Mouse (Mus musculus) hindbrain, embryonic 10.5 days (tissue): ENCODE data around the gene Olfr645. TPM values are rescaled to one million over a fixed set of nuclear protein-coding genes. Genes with fewer than 3 reads are reported as not detected.

Source experiments
- DNase-seq: peaks from one replicate; pipeline ENCODE4 v3.0.0-alpha.2; 2017; ENCODE audit warnings: low spot score
- H3K27ac ChIP-seq: fragments of 300-500 bp; sonication (generic); 2 replicates; pipeline ENCODE4 v1.5.1; 2016; ENCODE audit warnings: mild to moderate bottlenecking, moderate library complexity
- H3K27me3 ChIP-seq: fragments of 300-500 bp; sonication (generic); 2 replicates; pipeline ENCODE4 v1.6.1; 2016; ENCODE audit warnings: mild to moderate bottlenecking; ENCODE audit not compliant: poor library complexity, insufficient read depth, severe bottlenecking
- H3K36me3 ChIP-seq: fragments of 300-500 bp; sonication (generic); 2 replicates; pipeline ENCODE4 v1.6.1; 2016; ENCODE audit warnings: mild to moderate bottlenecking, moderate library complexity
- H3K4me1 ChIP-seq: fragments of 300-500 bp; sonication (generic); replicated peaks from 2 replicates; pipeline ENCODE4 v1.6.1; 2016; ENCODE audit warnings: mild to moderate bottlenecking
- H3K4me3 ChIP-seq: fragments of 300-500 bp; sonication (generic); 2 replicates; pipeline ENCODE4 v1.5.1; 2016; ENCODE audit warnings: mild to moderate bottlenecking, moderate library complexity
- H3K9me3 ChIP-seq: fragments of 300-500 bp; sonication (generic); 2 replicates; pipeline ENCODE4 v1.6.1; 2016; ENCODE audit warnings: mild to moderate bottlenecking, moderate library complexity
- WGBS: fragments of 180-500 bp; shearing (Covaris S2); methylation state at CpG from one replicate; pipeline ENCODE4 v1.1.7; 2016; 5-methylcytosine and 5-hydroxymethylcytosine counted together
- polyA plus RNA-seq: library from polyadenylated mRNA; unstranded; fragments of >200 nt; fragmentation: Nextera tagmentation; extraction: Ambion mirVana; gene quantifications from 2 replicates; pipeline ENCODE4 v1.2.1, GENCODE M21; 2016

The Olfr645 gene
- polyA plus RNA-seq: not detected in 2 replicates

DNA sequence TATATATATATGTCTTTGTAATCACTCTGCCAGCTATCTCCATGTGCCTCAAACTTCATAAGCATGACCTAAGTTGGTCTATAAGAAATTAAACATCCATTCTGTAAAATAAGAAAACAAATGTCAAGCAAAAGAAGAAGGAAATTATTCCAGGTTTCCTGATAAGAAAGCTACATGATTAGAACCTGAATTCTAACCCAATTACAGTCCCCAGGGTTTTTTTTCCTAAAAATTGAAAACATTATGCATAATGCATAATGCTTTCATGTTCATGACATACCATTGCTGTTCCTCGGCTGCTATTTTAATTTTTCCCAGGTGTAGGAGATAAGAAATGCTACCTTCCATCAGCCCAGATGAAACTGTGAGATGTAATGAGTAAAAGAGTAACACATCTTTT is at the start of gene Olfr645:
TSS of gene Olfr645 (minus strand) at position 101 of the 400 bp plus-strand sequence.
- H3K27me3 ChIP-seq: no peaks in the 10 kb centered on the region
- WGBS: 79% methylated on average over 1 of the region's 1 CpGs
- no peaks in the 10 kb centered on the region for H3K9me3 ChIP-seq
- H3K27ac ChIP-seq: no peak within 1 kb of the TSS
- H3K4me1 ChIP-seq: no peaks in the 10 kb centered on the region
- H3K36me3 ChIP-seq: no peaks in the 10 kb centered on the region
- DNase-seq: no peak
- H3K4me3 ChIP-seq: no peak within 1 kb of the TSS

DNA sequence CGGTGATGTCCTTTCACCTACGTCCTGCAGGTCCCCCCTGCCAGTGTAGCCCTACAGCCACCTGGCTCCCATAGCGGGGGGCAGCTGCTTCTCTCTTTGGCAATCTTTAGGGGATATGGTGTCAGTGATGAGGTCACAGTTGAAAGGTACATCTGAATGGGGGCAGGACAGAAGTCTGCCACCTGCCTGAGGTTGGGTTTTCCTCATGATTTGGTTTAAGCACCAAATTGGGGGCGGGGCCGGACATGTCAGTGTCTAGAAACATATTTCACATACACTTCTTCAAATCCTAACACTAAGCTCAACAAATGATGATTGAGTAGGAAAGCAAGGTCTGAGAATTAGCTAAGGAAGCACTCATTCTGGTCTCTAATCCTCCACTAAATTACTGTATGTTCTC is 44.5 kb upstream of the Olfr645 start, which contains the start of gene Ubqln5:
TSS of gene Ubqln5 (minus strand) at position 101 of the 400 bp plus-strand sequence.
- no peaks in the 10 kb centered on the region for H3K36me3 ChIP-seq
- H3K9me3 ChIP-seq: 0 out of 2 replicates have a peak, but pooled peaks cover 8% of the 10 kb centered on the region
- no peaks in the 10 kb centered on the region for H3K4me1 ChIP-seq
- no peak within 1 kb of the TSS for H3K27ac ChIP-seq
- no peak within 1 kb of the TSS for H3K4me3 ChIP-seq
- 91% methylated on average over 5 of the region's 5 CpGs for whole genome bisulfite sequencing
- H3K27me3 ChIP-seq: no peaks in the 10 kb centered on the region
- DNase-seq: no peak

DNA sequence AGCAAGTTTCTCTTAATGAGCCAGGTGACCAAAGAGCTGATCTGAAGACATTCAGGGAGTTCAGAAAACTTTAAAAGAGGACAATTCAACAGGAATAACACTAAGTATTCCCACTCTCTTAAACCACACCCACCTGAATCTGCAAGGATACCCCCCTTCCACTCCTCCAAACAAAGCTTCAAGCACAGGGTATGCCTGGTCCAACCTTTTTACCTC is 19.4 kb upstream of the Olfr645 start, which contains the start of gene Olfr646:
TSS of gene Olfr646 (plus strand) at position 117 of the 216 bp plus-strand sequence.
- Histone ChIP-seq H3K27me3 (no peaks in the 10 kb centered on the region), H3K4me3 (no peak within 1 kb of the TSS), H3K9me3 (no peaks in the 10 kb centered on the region), H3K4me1 (no peaks in the 10 kb centered on the region), H3K36me3 (no peaks in the 10 kb centered on the region), H3K27ac (no peak within 1 kb of the TSS)
- no peak for DNase-seq

DNA sequence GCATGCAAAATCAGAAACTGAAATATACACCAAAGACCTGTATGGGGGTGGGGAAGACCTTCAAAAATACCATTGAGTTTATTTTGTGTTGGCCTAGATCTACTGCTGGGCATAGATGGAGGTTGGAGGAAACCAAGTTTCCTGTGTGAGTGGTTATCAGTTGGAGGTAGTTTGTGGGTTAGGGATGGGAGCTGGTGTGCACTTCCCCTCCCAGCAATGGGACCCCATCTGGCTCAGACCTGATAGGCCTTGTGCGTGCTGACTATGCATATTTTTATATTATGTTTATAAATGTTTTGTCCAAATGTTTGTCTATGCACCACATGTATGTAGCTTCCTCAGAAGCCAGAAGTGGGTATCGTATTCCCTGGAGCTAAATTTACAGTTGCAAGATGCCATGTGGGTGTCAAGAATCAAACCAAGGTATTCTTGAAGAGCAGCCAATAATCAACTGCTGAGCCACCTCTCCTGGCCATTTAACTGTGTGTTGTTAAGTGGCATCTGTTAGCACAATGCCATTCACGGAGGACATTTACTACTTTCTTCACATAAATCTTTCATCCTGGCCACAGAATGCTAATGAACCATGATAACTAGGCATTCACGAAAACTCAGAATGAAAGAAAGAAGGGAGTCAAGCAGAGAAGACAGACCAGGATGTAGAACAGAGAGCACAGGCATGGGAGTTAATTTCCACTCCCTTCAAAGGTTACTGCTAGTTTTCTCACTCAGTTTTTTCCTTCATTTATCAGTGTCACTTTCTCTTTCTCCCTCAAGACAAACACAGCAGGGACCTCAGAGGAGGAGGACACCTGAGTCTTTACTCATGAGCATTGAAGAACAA is 18.9 kb upstream of the Olfr645 start:
- Histone ChIP-seq H3K27me3 (no peaks in the 10 kb centered on the region), H3K9me3 (no peaks in the 10 kb centered on the region), H3K27ac (no peak overlapping the region), H3K4me3 (no peak overlapping the region), H3K4me1 (no peaks in the 10 kb centered on the region), H3K36me3 (no peaks in the 10 kb centered on the region)
- no peak for DNase-seq
- WGBS: 67% methylated on average over 4 of the region's 4 CpGs

DNA sequence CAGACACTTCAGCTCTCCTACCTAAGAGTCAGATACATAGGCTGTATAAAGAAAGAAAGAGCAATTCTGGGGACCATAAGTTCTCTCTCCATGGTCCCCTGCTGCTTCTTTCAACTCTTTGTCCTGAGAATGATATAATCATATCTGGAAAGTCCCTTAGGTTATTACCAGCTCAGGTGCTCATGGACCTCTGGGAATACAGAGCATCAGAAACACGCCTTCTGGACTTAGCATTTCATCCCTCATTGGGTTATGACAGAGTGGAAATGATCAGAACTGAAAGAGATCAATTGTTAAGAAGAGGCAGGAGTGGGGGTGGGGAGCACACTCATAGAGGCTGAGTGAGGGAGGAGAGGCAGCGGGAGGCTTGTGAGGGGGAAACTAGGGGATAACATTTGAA is 13.5 kb downstream of the Olfr645 start, which contains the start of gene Olfr644:
TSS of gene Olfr644 (minus strand) at position 101 of the 400 bp plus-strand sequence.
- WGBS: 74% methylated on average over 2 of the region's 2 CpGs
- H3K36me3 ChIP-seq: no peaks in the 10 kb centered on the region

DNA sequence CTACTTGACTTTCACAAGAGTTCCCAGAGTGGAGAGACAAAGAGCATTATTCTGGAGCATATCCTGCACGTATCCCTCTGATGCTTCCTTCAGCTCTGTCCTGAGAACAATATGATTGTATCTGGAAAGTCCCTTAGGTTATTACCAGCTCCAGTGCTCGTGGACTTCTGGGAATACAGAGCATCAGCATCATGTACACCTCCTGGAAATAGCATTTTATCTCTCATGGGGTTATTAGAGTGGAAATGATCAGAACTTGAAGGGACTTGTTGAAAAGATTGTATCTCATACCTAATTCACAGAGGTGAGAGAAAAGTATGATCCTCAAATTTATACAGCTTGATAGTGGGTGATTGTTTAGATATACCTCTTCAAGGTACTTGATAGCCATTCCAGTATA is 23.9 kb downstream of the Olfr645 start, which contains the start of gene 4930516K23Rik:
TSS of gene 4930516K23Rik (minus strand) at position 101 of the 400 bp plus-strand sequence.
- no peaks in the 10 kb centered on the region for H3K9me3 ChIP-seq
- H3K4me1 ChIP-seq: no peaks in the 10 kb centered on the region
- H3K4me3 ChIP-seq: no peak within 1 kb of the TSS
- WGBS: 58% methylated on average over 2 of the region's 2 CpGs
- H3K27me3 ChIP-seq: no peaks in the 10 kb centered on the region
- no peaks in the 10 kb centered on the region for H3K36me3 ChIP-seq
- no peak for DNase-seq
- no peak within 1 kb of the TSS for H3K27ac ChIP-seq

More for the DNA sequence above, 13.5 kb downstream of the Olfr645 start, which contains the start of gene Olfr644:
- Histone ChIP-seq H3K4me3 (no peak within 1 kb of the TSS), H3K27ac (no peak within 1 kb of the TSS), H3K9me3 (no peaks in the 10 kb centered on the region), H3K4me1 (no peaks in the 10 kb centered on the region), H3K27me3 (no peaks in the 10 kb centered on the region)
- no peak for DNase-seq

DNA sequence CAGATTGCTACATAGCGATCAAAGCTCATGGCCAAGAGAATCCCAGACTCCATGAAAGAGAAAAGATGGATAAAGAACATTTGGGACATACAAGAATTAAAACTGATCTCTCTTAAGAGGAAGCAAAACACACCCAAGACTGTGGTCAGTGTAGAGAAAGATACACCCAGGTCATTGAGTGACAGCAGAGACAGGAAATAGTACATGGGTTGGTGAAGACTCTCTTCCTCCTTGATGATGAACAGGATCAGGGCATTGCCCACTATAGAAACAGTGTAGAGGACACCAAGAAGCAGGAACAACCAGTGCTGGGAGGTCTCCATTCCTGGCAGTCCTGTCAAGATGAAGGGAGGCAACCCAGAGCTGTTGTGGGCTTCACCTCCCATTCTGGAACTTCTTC is 26.1 kb downstream of the Olfr645 start:
- Histone ChIP-seq H3K9me3 (no peaks in the 10 kb centered on the region), H3K36me3 (no peaks in the 10 kb centered on the region), H3K27me3 (no peaks in the 10 kb centered on the region), H3K27ac (no peak overlapping the region), H3K4me1 (no peaks in the 10 kb centered on the region), H3K4me3 (no peak overlapping the region)
- DNase-seq: no peak
- WGBS: 89% methylated on average over 1 of the region's 1 CpGs

DNA sequence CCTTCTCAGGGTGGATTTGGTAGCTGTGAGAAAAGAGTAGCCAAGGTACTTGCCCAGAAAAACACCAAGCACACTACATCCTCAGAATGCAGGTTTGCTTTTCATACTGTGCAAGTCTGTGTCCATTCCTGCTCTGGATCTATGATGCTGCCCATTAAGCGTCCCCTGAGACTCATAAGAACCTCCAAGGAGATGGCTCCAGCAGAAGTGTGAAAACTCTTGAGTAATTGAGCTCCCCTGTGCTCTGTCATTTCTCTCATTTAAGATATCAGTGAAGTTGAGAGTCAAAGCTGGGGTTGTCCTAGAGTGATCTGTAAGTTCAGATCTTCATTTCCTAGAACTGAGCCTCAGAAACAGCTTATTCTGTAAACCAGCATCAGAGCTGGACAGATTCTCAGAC is 32.7 kb downstream of the Olfr645 start, which contains the start of gene Olfr642:
TSS of gene Olfr642 (minus strand) at position 101 of the 400 bp plus-strand sequence.
- no peak for DNase-seq
- Histone ChIP-seq H3K9me3 (no peaks in the 10 kb centered on the region), H3K27me3 (no peaks in the 10 kb centered on the region), H3K36me3 (no peaks in the 10 kb centered on the region), H3K27ac (no peak within 1 kb of the TSS), H3K4me3 (no peak within 1 kb of the TSS), H3K4me1 (no peaks in the 10 kb centered on the region)
- 74% methylated on average over 1 of the region's 1 CpGs for WGBS

DNA sequence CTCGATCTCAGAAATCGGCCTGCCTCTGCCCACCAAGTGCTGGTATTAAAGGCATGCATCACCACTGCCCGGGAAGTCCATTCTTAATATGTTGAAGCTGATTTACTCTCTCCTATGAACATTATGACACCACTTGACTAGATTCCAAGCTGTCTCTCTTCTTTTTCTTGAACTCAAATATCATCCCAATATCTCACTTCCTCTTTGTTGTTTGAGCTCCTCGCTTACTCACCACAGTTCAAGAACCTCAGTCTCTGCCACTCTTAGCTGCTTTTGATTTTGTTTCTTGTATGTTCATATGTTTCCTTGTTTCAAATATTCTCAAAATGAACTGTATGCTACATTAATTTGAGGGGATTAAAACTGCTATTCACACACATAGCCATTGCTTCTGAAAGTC is 34.5 kb downstream of the Olfr645 start:
- H3K27me3 ChIP-seq: no peaks in the 10 kb centered on the region
- no peak overlapping the region for H3K27ac ChIP-seq
- WGBS: 90% methylated on average over 4 of the region's 4 CpGs
- H3K4me1 ChIP-seq: no peaks in the 10 kb centered on the region
- DNase-seq: no peak
- no peak overlapping the region for H3K4me3 ChIP-seq
- no peaks in the 10 kb centered on the region for H3K9me3 ChIP-seq
- H3K36me3 ChIP-seq: no peaks in the 10 kb centered on the region

DNA sequence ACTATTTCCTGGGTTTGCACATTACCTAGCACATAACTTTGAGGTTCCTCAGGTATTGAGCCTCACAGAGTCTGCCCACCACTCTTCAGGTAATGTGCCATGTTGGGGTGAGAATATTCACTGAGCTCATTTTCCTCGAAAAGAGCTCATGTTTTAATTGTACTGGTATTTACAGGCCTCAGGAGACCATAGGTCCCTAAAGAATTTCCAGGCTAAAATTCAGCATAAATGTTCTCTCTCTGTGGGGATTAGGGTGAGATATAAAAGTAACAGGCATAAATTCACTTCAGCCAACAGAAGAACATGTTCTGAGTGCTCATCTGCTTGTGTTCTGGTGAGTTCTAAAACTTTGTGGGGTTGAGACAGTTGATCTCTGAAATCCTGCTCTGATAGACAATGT is 50.1 kb downstream of the Olfr645 start, which contains the start of gene Olfr641:
TSS of gene Olfr641 (plus strand) at position 301 of the 400 bp plus-strand sequence.
- no peaks in the 10 kb centered on the region for H3K4me1 ChIP-seq
- no peaks in the 10 kb centered on the region for H3K27me3 ChIP-seq
- H3K4me3 ChIP-seq: no peak within 1 kb of the TSS
- 72% methylated on average over 1 of the region's 1 CpGs for WGBS
- DNase-seq: no peak
- H3K9me3 ChIP-seq: no peaks in the 10 kb centered on the region
- H3K36me3 ChIP-seq: no peaks in the 10 kb centered on the region
- H3K27ac ChIP-seq: no peak within 1 kb of the TSS

Other genes with a start within 250 kb of the Olfr645 start
- gene Hbb-bh2, start 244.9 kb downstream of the Olfr645 start, polyA plus RNA-seq: 0.63 TPM in 1 of 2 replicates, not detected in the other
- 3,568 and 4,570 TPM in 2 replicates for gene Hbb-bh1, start 242.3 kb downstream of the Olfr645 start, polyA plus RNA-seq
- gene Hbb-y, start 232.2 kb downstream of the Olfr645 start, polyA plus RNA-seq: 8,684 and 9,134 TPM in 2 replicates
- not detected in 2 replicates for gene Olfr66, start 199.2 kb downstream of the Olfr645 start, polyA plus RNA-seq
- not detected in 2 replicates for gene Olfr64, start 191.0 kb downstream of the Olfr645 start, polyA plus RNA-seq
- not detected in 2 replicates for gene Olfr65, start 182.0 kb downstream of the Olfr645 start, polyA plus RNA-seq
- gene Olfr631, start 156.6 kb downstream of the Olfr645 start, polyA plus RNA-seq: not detected in 2 replicates
- not detected in 2 replicates for gene Olfr632, start 151.1 kb downstream of the Olfr645 start, polyA plus RNA-seq
- not detected in 2 replicates for gene Olfr633, start 141.0 kb downstream of the Olfr645 start, polyA plus RNA-seq
- 0.03 TPM in 1 of 2 replicates, not detected in the other for gene Olfr635, start 114.3 kb downstream of the Olfr645 start, polyA plus RNA-seq
- gene Olfr638, start 86.7 kb downstream of the Olfr645 start, polyA plus RNA-seq: not detected in 2 replicates
- 0.02 TPM in 1 of 2 replicates, not detected in the other for gene Olfr639, start 68.2 kb downstream of the Olfr645 start, polyA plus RNA-seq
- gene Olfr640, start 59.9 kb downstream of the Olfr645 start, polyA plus RNA-seq: not detected in 2 replicates
- not detected in 2 replicates for gene Olfr641, start 50.0 kb downstream of the Olfr645 start, polyA plus RNA-seq
- gene Olfr642, start 32.8 kb downstream of the Olfr645 start, polyA plus RNA-seq: not detected in 2 replicates
- not detected in 2 replicates for gene 4930516K23Rik, start 24.0 kb downstream of the Olfr645 start, polyA plus RNA-seq
- gene Olfr644, start 13.6 kb downstream of the Olfr645 start, polyA plus RNA-seq: not detected in 2 replicates
- gene Olfr646, start 19.4 kb upstream of the Olfr645 start, polyA plus RNA-seq: not detected in 2 replicates
- gene Ubqln5, start 44.4 kb upstream of the Olfr645 start, polyA plus RNA-seq: not detected in 2 replicates
- gene Olfr643, start 51.9 kb upstream of the Olfr645 start, polyA plus RNA-seq: not detected in 2 replicates
- not detected in 2 replicates for gene Ubqln3, start 57.8 kb upstream of the Olfr645 start, polyA plus RNA-seq
- gene Ubqlnl, start 65.1 kb upstream of the Olfr645 start, polyA plus RNA-seq: not detected in 2 replicates
- not detected in 2 replicates for gene Olfm5, start 79.4 kb upstream of the Olfr645 start, polyA plus RNA-seq
- gene Olfr648, start 97.9 kb upstream of the Olfr645 start, polyA plus RNA-seq: 0.31 and 0.32 TPM in 2 replicates
- not detected in 2 replicates for gene Olfr649, start 110.5 kb upstream of the Olfr645 start, polyA plus RNA-seq
- gene Trim6, start 133.3 kb upstream of the Olfr645 start, polyA plus RNA-seq: 3.5 and 5.7 TPM in 2 replicates
- gene Trim34a, start 159.0 kb upstream of the Olfr645 start, polyA plus RNA-seq: 0.85 TPM in 2 replicates
- gene Trim5, start 202.6 kb upstream of the Olfr645 start, polyA plus RNA-seq: 0.13 TPM in 1 of 2 replicates, not detected in the other
- 1.6 and 2.4 TPM in 2 replicates for gene Trim12a, start 230.0 kb upstream of the Olfr645 start, polyA plus RNA-seq
- not detected in 2 replicates for gene Trim34b, start 244.0 kb upstream of the Olfr645 start, polyA plus RNA-seq